ENCODE assay signal across 29 mouse cellular contexts in genomic region chr7:39728930-39729329, GRCm38 (mm10).
DNase-seq lines count a peak whose midpoint lies in the region; ATAC-seq lines count a peak whose summit lies in the region.
"Had no signal": no experiment of that assay in that cellular context is flagged by ENCODE, and none has a peak within 500 bp of the region (broad histone marks: within the 10 kb centered on the region; RNA-seq: fewer than 3 reads in every experiment).

No protein-coding gene starts in this region.

- H3K4me3 ChIP-seq in forebrain, embryonic 11.5 days (ENCODE audit: low read depth, low read length) = no peak overlapping the region
- no peak overlapping the region for H3K4me3 ChIP-seq in forebrain, embryonic 14.5 days (ENCODE audit: low read depth, low read length)
- no peak overlapping the region for H3K4me3 ChIP-seq in hindbrain, embryonic 12.5 days
- H3K4me3 ChIP-seq in hindbrain, embryonic 13.5 days = no peak overlapping the region
- no peak overlapping the region for H3K4me3 ChIP-seq in midbrain, embryonic 13.5 days (replicated peaks)
- H3K4me3 ChIP-seq in midbrain, embryonic 14.5 days (replicated peaks; ENCODE audit: low read depth, low read length) = no peak overlapping the region
- H3K4me3 ChIP-seq: embryonic facial prominence, embryonic 10.5 days; embryonic facial prominence, embryonic 13.5 days; erythroblast, embryonic 14.5 days; heart, adult 2 months; heart, embryonic 10.5 days; heart, embryonic 13.5 days had no signal

- H3K27me3 ChIP-seq in forebrain, embryonic 11.5 days (ENCODE audit: control insufficient read depth, insufficient read depth, low read length) = peaks cover 16% of the 10 kb centered on the region; the same call in 1 of the 2 replicates
- no peaks in the 10 kb centered on the region for H3K27me3 ChIP-seq in forebrain, embryonic 14.5 days (replicated peaks; ENCODE audit: control insufficient read depth, insufficient read depth, low read length)
- H3K27me3 ChIP-seq in hindbrain, embryonic 12.5 days = peaks cover 24% of the 10 kb centered on the region
- peaks cover 27% of the 10 kb centered on the region for H3K27me3 ChIP-seq in hindbrain, embryonic 13.5 days
- H3K27me3 ChIP-seq in midbrain, embryonic 13.5 days = peaks cover 3% of the 10 kb centered on the region; the same call in 1 of the 2 replicates
- no peaks in the 10 kb centered on the region for H3K27me3 ChIP-seq in midbrain, embryonic 14.5 days (ENCODE audit: control insufficient read depth, insufficient read depth, low read length)
- H3K27me3 ChIP-seq: embryonic facial prominence, embryonic 13.5 days; heart, embryonic 13.5 days had no signal

- H3K36me3 ChIP-seq in forebrain, embryonic 11.5 days (ENCODE audit: control insufficient read depth, insufficient read depth, low read length) = no peaks in the 10 kb centered on the region
- no peaks in the 10 kb centered on the region for H3K36me3 ChIP-seq in forebrain, embryonic 14.5 days (ENCODE audit: control insufficient read depth, insufficient read depth, low read length)
- H3K36me3 ChIP-seq in hindbrain, embryonic 12.5 days = no peaks in the 10 kb centered on the region
- H3K36me3 ChIP-seq in hindbrain, embryonic 13.5 days = no peaks in the 10 kb centered on the region
- H3K36me3 ChIP-seq in midbrain, embryonic 13.5 days = no peaks in the 10 kb centered on the region
- H3K36me3 ChIP-seq in midbrain, embryonic 14.5 days (ENCODE audit: control insufficient read depth, insufficient read depth, low read length) = no peaks in the 10 kb centered on the region
- H3K36me3 ChIP-seq: embryonic facial prominence, embryonic 10.5 days; embryonic facial prominence, embryonic 13.5 days; G1E; heart, embryonic 10.5 days; heart, embryonic 13.5 days had no signal

- H3K4me2 ChIP-seq in forebrain, embryonic 11.5 days (ENCODE audit: low read depth, low read length, severe bottlenecking) = no peak overlapping the region
- no peak overlapping the region for H3K4me2 ChIP-seq in forebrain, embryonic 14.5 days (ENCODE audit: low read length)
- no peak overlapping the region for H3K4me2 ChIP-seq in hindbrain, embryonic 12.5 days (replicated peaks)
- H3K4me2 ChIP-seq in hindbrain, embryonic 13.5 days = no peak overlapping the region
- no peak overlapping the region for H3K4me2 ChIP-seq in midbrain, embryonic 13.5 days (replicated peaks)
- no peak overlapping the region for H3K4me2 ChIP-seq in midbrain, embryonic 14.5 days (ENCODE audit: low read length)
- H3K4me2 ChIP-seq: embryonic facial prominence, embryonic 13.5 days; heart, embryonic 13.5 days; hindbrain, embryonic 14.5 days had no signal

- no peak overlapping the region for H3K9ac ChIP-seq in forebrain, embryonic 11.5 days (ENCODE audit: low read length)
- H3K9ac ChIP-seq in forebrain, embryonic 14.5 days (ENCODE audit: low read length) = no peak overlapping the region
- H3K9ac ChIP-seq in hindbrain, embryonic 12.5 days = no peak overlapping the region
- no peak overlapping the region for H3K9ac ChIP-seq in hindbrain, embryonic 13.5 days
- H3K9ac ChIP-seq in midbrain, embryonic 13.5 days (replicated peaks) = no peak overlapping the region
- H3K9ac ChIP-seq in midbrain, embryonic 14.5 days (replicated peaks; ENCODE audit: low read length) = no peak overlapping the region
- H3K9ac ChIP-seq: embryonic facial prominence, embryonic 13.5 days; heart, embryonic 13.5 days; hindbrain, embryonic 14.5 days had no signal

- DNase-seq in forebrain, embryonic 11.5 days (ENCODE audit: low spot score) = peak; percentile 50
- no peak for DNase-seq in forebrain, embryonic 14.5 days (ENCODE audit: low spot score)
- DNase-seq in midbrain, embryonic 14.5 days = no peak
- peak; percentile 19 for DNase-seq in ZHBTc4 (ENCODE audit: low read depth, low spot score)
- no peak for DNase-seq in right cerebral cortex, adult 2 months (ENCODE audit: low spot score in 2 of 2)
- DNase-seq: adrenal gland, adult 8-10 months; adrenal gland, postnatal 25 days; cerebellum, adult 11-12 months; cerebellum, adult 8-10 months; cerebellum, postnatal 10 days; cerebellum, postnatal 36 days; gastrocnemius, postnatal 10 days; gastrocnemius, postnatal 36 days; heart, adult 2 months; heart, postnatal 14 days; heart, postnatal 4 days had no signal

- H3K9me3 ChIP-seq in forebrain, embryonic 11.5 days (ENCODE audit: control insufficient read depth, low read length) = no peaks in the 10 kb centered on the region
- no peaks in the 10 kb centered on the region for H3K9me3 ChIP-seq in forebrain, embryonic 14.5 days (replicated peaks; ENCODE audit: control insufficient read depth, low read length)
- H3K9me3 ChIP-seq in hindbrain, embryonic 12.5 days (replicated peaks) = no peaks in the 10 kb centered on the region
- no peaks in the 10 kb centered on the region for H3K9me3 ChIP-seq in hindbrain, embryonic 13.5 days
- H3K9me3 ChIP-seq in midbrain, embryonic 13.5 days = no peaks in the 10 kb centered on the region
- H3K9me3 ChIP-seq in midbrain, embryonic 14.5 days (ENCODE audit: control insufficient read depth, low read length) = no peaks in the 10 kb centered on the region
- H3K9me3 ChIP-seq: embryonic facial prominence, embryonic 10.5 days; embryonic facial prominence, embryonic 13.5 days; heart, embryonic 10.5 days; heart, embryonic 13.5 days had no signal

- ATAC-seq in forebrain, embryonic 11.5 days (replicated peaks; ENCODE audit: low FRiP score) = 0 out of 2 replicates have a peak, but pooled peaks have one; percentile 16
- ATAC-seq in forebrain, embryonic 14.5 days = no peak
- ATAC-seq in hindbrain, embryonic 12.5 days (ENCODE audit: low FRiP score) = 0 out of 2 replicates have a peak, but pooled peaks have one; percentile 18
- no peak for ATAC-seq in hindbrain, embryonic 13.5 days (ENCODE audit: low FRiP score)
- ATAC-seq in midbrain, embryonic 13.5 days = peak; percentile 34; the same call in 1 of the 2 replicates
- no peak for ATAC-seq in midbrain, embryonic 14.5 days (ENCODE audit: low FRiP score, low TSS enrichment)
- ATAC-seq: activated CD4-positive, CD25-positive, alpha-beta regulatory T cell, adult 4 months; forebrain, embryonic 16.5 days; Patski had no signal

- WGBS in forebrain, embryonic 11.5 days = 73% methylated on average over 7 of the region's 7 CpGs
- 76% methylated on average over 7 of the region's 7 CpGs for WGBS in forebrain, embryonic 14.5 days
- WGBS in hindbrain, embryonic 12.5 days = 56% methylated on average over 7 of the region's 7 CpGs
- 50% methylated on average over 7 of the region's 7 CpGs for WGBS in hindbrain, embryonic 13.5 days
- 74% methylated on average over 7 of the region's 7 CpGs for WGBS in midbrain, embryonic 13.5 days
- WGBS in midbrain, embryonic 14.5 days = 71% methylated on average over 7 of the region's 7 CpGs

- no peak overlapping the region for H3K27ac ChIP-seq in forebrain, embryonic 11.5 days (ENCODE audit: low read depth, low read length)
- H3K27ac ChIP-seq in forebrain, embryonic 14.5 days (ENCODE audit: low read depth, low read length) = no peak overlapping the region
- H3K27ac ChIP-seq in hindbrain, embryonic 12.5 days = no peak overlapping the region
- no peak overlapping the region for H3K27ac ChIP-seq in hindbrain, embryonic 13.5 days
- no peak overlapping the region for H3K27ac ChIP-seq in midbrain, embryonic 13.5 days
- no peak overlapping the region for H3K27ac ChIP-seq in midbrain, embryonic 14.5 days (replicated peaks; ENCODE audit: low read depth, low read length)
- H3K27ac ChIP-seq: embryonic facial prominence, embryonic 10.5 days; embryonic facial prominence, embryonic 13.5 days; heart, adult 2 months; heart, embryonic 10.5 days; heart, embryonic 13.5 days; hindbrain, embryonic 14.5 days had no signal

- H3K4me1 ChIP-seq in forebrain, embryonic 11.5 days (replicated peaks; ENCODE audit: control insufficient read depth, insufficient read depth, low read length) = peaks cover 2% of the 10 kb centered on the region; the same call in 1 of the 2 replicates
- peaks cover 3% of the 10 kb centered on the region; the same call in 1 of the 2 replicates for H3K4me1 ChIP-seq in forebrain, embryonic 14.5 days (ENCODE audit: control insufficient read depth, insufficient read depth, low read length)
- peaks cover 3% of the 10 kb centered on the region for H3K4me1 ChIP-seq in hindbrain, embryonic 12.5 days
- peaks cover 6% of the 10 kb centered on the region for H3K4me1 ChIP-seq in hindbrain, embryonic 13.5 days (replicated peaks)
- peaks cover 7% of the 10 kb centered on the region for H3K4me1 ChIP-seq in midbrain, embryonic 13.5 days (replicated peaks)
- H3K4me1 ChIP-seq in midbrain, embryonic 14.5 days (ENCODE audit: control insufficient read depth, insufficient read depth, low read length) = no peaks in the 10 kb centered on the region
- H3K4me1 ChIP-seq: embryonic facial prominence, embryonic 13.5 days; heart, embryonic 10.5 days; heart, embryonic 13.5 days had no signal

Comparison
In these comparisons a context has a peak if more than half of its experiments do, and no peak if none do; other contexts are left out.
1. ATAC-seq: peak in forebrain, embryonic 11.5 days (single experiment), hindbrain, embryonic 12.5 days (single experiment) and midbrain, embryonic 13.5 days (single experiment); none in forebrain, embryonic 14.5 days (single experiment), hindbrain, embryonic 13.5 days (single experiment) and midbrain, embryonic 14.5 days (single experiment).
2. DNase-seq: peak in forebrain, embryonic 11.5 days (single experiment) and ZHBTc4 (single experiment); none in forebrain, embryonic 14.5 days (single experiment), midbrain, embryonic 14.5 days (single experiment) and right cerebral cortex, adult 2 months (0 of 2).